Mouse (Mus musculus) midbrain, embryonic 11.5 days (tissue): ENCODE results near the gene Tmem53. TPM values are rescaled to one million over a fixed set of nuclear protein-coding genes. Genes with fewer than 3 reads are reported as not detected.
A peak's percentile ranks its signal among the peaks of the same experiment; 100 is the strongest.
"Not testable (repeated sequence)": the region's sequence is repeated elsewhere in the genome, so short reads cannot be mapped to it uniquely, and the experiment has no call there.

Source experiments
- ATAC-seq: fragments of 200-750 bp; cut with Nextera tagmentation; 2 replicates; pipeline ENCODE4 v1.8.0; 2017; ENCODE audit warnings: moderate TSS enrichment, moderate library complexity; ENCODE audit not compliant: low FRiP score
- DNase-seq: peaks from one replicate; pipeline ENCODE4 v3.0.0; 2015; ENCODE audit warnings: low spot score; ENCODE audit errors: missing footprints
- H3K27ac ChIP-seq: fragments of 300-500 bp; sonication (generic); 2 replicates; pipeline ENCODE4 v1.5.1; 2014; ENCODE audit warnings: low read depth, low read length
- H3K27me3 ChIP-seq: fragments of 300-500 bp; sonication (generic); 2 replicates; pipeline ENCODE4 v1.6.1; 2014; ENCODE audit warnings: mild to moderate bottlenecking, low read length, moderate library complexity, mixed read lengths; ENCODE audit not compliant: control insufficient read depth, insufficient read depth
- H3K36me3 ChIP-seq: fragments of 300-500 bp; sonication (generic); 2 replicates; pipeline ENCODE4 v1.6.1; 2014; ENCODE audit warnings: mild to moderate bottlenecking, low read length, moderate library complexity, mixed read lengths; ENCODE audit not compliant: control insufficient read depth, insufficient read depth
- H3K4me1 ChIP-seq: fragments of 300-500 bp; sonication (generic); 2 replicates; pipeline ENCODE4 v1.6.1; 2014; ENCODE audit warnings: low read length; ENCODE audit not compliant: control insufficient read depth, insufficient read depth
- H3K4me2 ChIP-seq: fragments of 300-500 bp; sonication (generic); 2 replicates; pipeline ENCODE4 v1.6.1; 2014; ENCODE audit warnings: mild to moderate bottlenecking, moderate library complexity
- H3K4me3 ChIP-seq: fragments of 300-500 bp; sonication (generic); 2 replicates; pipeline ENCODE4 v1.5.1; 2014; ENCODE audit warnings: low read depth, low read length
- H3K9ac ChIP-seq: fragments of 300-500 bp; sonication (generic); 2 replicates; pipeline ENCODE4 v1.6.1; 2014; ENCODE audit warnings: low read length
- H3K9me3 ChIP-seq: fragments of 300-500 bp; sonication (generic); 2 replicates; pipeline ENCODE4 v1.6.1; 2016; ENCODE audit warnings: low read length; ENCODE audit not compliant: control insufficient read depth
- WGBS: fragments of 180-500 bp; shearing (Covaris S2); extraction: QIAGEN DNeasy Blood & Tissue Kit; methylation state at CpG from one replicate; pipeline ENCODE4 v1.1.7; 2014; 5-methylcytosine and 5-hydroxymethylcytosine counted together
- polyA plus RNA-seq: library from polyadenylated mRNA; unstranded; fragments of >200 nt; fragmentation: Nextera tagmentation; extraction: Ambion mirVana; gene quantifications from 2 replicates; pipeline ENCODE4 v1.2.1, GENCODE M21; 2014

The Tmem53 gene
- polyA plus RNA-seq, 1 experiment from 2014 or later = 7.5 TPM

DNA sequence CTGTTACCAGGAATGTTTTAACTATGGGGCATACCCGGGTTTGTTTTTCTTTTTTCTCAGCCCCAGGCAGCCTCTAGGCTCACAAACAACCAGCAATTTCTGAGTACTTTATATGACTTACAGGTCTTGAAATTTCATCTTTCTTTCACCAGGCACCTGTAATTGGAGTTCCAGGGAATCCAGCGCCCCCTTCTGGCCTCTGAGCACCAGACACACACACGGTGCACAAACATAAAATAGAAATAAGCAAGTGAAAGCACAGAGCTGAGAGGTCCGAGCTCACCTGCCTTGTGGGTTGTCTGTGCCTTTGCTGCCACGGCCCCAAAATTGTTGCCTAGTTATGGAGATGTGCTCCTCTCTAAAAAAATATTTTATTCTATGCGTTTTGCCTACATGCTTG is 8.2 kb downstream of the Tmem53 start:
- H3K4me2 ChIP-seq, H3K9me3 ChIP-seq, H3K4me3 ChIP-seq, DNase-seq, H3K27me3 ChIP-seq, H3K27ac ChIP-seq, ATAC-seq, H3K4me1 ChIP-seq, H3K9ac ChIP-seq, H3K36me3 ChIP-seq: not testable (repeated sequence)
- 75% methylated on average over 6 of the region's 6 CpGs for WGBS

DNA sequence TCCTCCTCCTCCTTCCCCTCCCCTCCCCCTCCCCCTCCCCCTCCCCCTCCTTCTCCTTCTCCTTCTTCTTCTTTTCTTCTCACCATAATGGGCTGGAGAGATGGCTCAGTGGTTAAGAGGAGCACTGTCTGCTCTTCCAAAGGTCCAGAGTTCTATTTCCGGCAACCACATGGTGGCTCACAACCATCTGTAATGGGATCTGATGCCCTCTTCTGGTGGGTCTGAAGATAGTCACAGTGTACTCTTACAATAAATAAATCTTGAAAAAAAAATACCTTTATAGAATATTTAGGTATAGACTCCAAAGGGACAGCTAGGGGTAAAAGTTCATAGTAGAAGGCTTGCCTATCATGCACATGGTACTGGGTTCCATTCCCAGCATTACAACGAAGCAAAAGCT is 9.5 kb downstream of the Tmem53 start:
- Histone ChIP-seq H3K4me2 (no peak overlapping the region), H3K27ac (no peak overlapping the region), H3K4me3 (no peak overlapping the region), H3K9me3 (no peaks in the 10 kb centered on the region), H3K9ac (no peak overlapping the region), H3K4me1 (0 out of 2 replicates have a peak, but pooled peaks cover 2% of the 10 kb centered on the region), H3K27me3 (no peaks in the 10 kb centered on the region), H3K36me3 (no peaks in the 10 kb centered on the region)
- 77% methylated on average over 2 of the region's 2 CpGs for WGBS
- DNase-seq (no peak), ATAC-seq (no peak)

DNA sequence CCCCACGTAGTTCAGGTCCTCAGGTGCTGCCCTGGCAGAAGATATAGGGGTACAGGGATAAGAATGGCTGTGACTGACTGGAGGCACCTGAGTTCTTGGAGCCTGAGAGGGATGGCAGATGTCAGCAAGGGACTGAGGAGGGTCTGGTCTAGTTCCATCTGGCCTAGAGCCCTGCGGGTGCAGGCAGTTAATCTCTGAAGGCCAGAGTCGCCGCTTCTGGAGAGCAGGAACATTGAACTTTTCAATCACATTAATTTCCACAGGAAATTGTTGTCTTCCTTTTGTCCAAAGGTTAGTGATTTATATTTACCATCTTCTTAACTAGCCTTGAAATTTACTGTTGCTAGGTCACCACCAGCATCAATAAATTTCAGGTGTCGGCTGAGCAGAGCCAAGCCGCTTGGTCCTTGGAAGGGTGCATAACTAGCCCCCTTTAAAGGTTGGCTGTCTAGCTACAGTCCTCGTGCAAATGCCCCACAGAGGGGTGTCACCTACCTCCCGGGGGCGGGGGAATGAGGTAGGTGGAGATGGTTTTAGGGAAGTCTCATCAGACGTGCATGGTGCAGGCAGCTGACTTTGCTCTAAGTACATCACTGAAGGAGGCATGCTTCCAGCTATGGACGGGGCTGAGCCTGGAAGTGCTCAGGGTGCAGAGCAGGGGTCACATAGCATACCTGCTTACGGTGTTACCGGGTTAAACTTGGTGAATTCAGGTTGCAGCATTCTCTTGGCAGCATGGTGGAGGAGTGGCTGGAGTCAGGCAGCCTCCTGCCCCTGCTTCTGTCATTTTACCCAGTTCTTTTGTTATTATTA is 10.6 kb downstream of the Tmem53 start:
- 0 out of 2 replicates have a peak, but pooled peaks cover 2% of the 10 kb centered on the region for H3K4me1 ChIP-seq

DNA sequence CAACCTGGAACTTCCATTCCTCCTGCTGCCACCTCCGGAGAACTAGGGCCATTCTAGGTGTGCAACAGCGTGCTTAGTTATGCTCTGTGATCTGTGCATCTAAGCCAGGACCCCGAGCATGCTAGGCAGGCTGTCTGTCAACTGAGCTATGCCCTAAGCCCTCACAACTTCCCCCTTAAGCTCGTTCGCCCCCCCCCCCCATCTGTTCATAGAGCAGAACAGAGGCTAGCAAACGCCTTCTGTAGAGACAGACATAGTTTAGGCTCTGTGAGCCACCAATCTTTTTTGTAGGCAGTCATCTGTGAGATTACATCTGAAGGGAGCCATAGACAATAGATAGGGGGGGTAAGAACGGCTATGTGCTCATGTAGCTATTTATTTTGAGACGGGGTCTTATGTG is 11.2 kb downstream of the Tmem53 start:
- no peak overlapping the region for H3K4me2 ChIP-seq
- ATAC-seq = no peak
- no peak for DNase-seq
- peaks cover 4% of the 10 kb centered on the region for H3K27me3 ChIP-seq
- H3K9me3 ChIP-seq = no peaks in the 10 kb centered on the region
- H3K4me1 ChIP-seq = 0 out of 2 replicates have a peak, but pooled peaks cover 2% of the 10 kb centered on the region
- H3K9ac ChIP-seq = no peak overlapping the region
- H3K36me3 ChIP-seq = no peaks in the 10 kb centered on the region
- no peak overlapping the region for H3K27ac ChIP-seq
- H3K4me3 ChIP-seq = no peak overlapping the region
- 58% methylated on average over 8 of the region's 8 CpGs for WGBS

More for the DNA sequence above, 10.6 kb downstream of the Tmem53 start:
- no peaks in the 10 kb centered on the region for H3K9me3 ChIP-seq
- 80% methylated on average over 13 of the region's 13 CpGs for WGBS
- no peak overlapping the region for H3K27ac ChIP-seq
- no peak overlapping the region for H3K4me3 ChIP-seq
- no peaks in the 10 kb centered on the region for H3K27me3 ChIP-seq
- DNase-seq (no peak), ATAC-seq (no peak)
- H3K4me2 ChIP-seq = no peak overlapping the region
- H3K36me3 ChIP-seq = no peaks in the 10 kb centered on the region
- H3K9ac ChIP-seq = no peak overlapping the region

DNA sequence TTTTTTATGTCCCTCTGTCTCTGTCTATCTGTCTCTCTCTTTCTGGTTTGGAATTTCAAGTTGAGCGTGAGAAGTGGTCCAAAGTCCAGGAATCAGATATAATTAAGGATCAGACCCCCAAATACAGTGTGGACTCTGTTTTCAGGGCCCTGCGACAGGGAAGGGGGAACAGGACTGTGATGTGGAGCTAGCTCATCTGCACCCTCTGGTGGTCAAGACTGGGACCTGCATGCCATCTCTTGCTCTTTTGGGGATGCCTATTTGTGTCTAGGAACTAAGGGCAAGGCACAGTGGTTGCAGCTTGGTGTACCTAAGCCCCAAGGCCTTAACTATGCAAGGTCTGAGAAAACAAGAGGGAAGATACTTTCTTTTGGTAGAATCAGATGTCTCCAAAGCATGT is 15.5 kb downstream of the Tmem53 start:
- Histone ChIP-seq H3K4me3 (no peak overlapping the region), H3K9me3 (no peaks in the 10 kb centered on the region), H3K27ac (no peak overlapping the region), H3K9ac (no peak overlapping the region), H3K4me1 (peaks cover 7% of the 10 kb centered on the region; the same call in 1 of the 2 replicates), H3K27me3 (peaks cover 36% of the 10 kb centered on the region), H3K36me3 (no peaks in the 10 kb centered on the region), H3K4me2 (no peak overlapping the region)
- ATAC-seq (peak; percentile 33; the same call in 1 of the 2 replicates), DNase-seq (peak; percentile 98)
- 4% methylated on average over 2 of the region's 2 CpGs for WGBS

DNA sequence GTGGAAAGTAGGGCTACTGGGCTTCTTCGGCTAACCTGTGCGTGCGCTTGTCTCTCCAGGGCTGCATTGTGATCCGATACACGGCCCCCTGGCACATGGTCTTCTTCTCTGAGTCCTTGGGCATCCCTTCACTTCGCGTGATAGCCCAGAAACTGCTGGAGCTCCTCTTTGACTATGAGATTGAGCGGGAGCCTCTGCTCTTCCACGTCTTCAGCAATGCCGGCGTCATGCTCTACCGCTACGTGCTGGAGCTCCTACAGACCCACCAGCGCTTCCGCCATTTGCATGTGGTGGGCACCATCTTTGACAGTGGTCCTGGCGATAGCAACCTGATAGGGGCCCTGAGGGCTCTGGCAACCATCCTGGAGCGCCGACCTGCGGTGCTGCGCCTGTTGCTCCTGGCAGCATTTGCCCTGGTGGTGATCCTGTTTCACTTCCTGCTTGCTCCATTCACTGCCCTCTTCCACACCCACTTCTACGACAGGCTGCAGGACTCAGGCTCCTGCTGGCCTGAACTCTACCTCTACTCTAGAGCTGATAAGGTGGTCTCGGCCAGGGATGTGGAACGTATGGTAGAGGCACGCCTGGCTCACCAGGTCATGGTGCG is 16.2 kb downstream of the Tmem53 start:
- H3K27me3 ChIP-seq = peaks cover 36% of the 10 kb centered on the region
- H3K27ac ChIP-seq = no peak overlapping the region
- 0 out of 2 replicates have a peak, but pooled peaks cover under 1% of the 10 kb centered on the region for H3K36me3 ChIP-seq
- H3K4me2 ChIP-seq = no peak overlapping the region
- 89% methylated on average over 25 of the region's 25 CpGs for WGBS
- ATAC-seq (no peak), DNase-seq (no peak)
- H3K9me3 ChIP-seq = no peaks in the 10 kb centered on the region
- H3K4me3 ChIP-seq = no peak overlapping the region
- peaks cover 12% of the 10 kb centered on the region for H3K4me1 ChIP-seq
- no peak overlapping the region for H3K9ac ChIP-seq

DNA sequence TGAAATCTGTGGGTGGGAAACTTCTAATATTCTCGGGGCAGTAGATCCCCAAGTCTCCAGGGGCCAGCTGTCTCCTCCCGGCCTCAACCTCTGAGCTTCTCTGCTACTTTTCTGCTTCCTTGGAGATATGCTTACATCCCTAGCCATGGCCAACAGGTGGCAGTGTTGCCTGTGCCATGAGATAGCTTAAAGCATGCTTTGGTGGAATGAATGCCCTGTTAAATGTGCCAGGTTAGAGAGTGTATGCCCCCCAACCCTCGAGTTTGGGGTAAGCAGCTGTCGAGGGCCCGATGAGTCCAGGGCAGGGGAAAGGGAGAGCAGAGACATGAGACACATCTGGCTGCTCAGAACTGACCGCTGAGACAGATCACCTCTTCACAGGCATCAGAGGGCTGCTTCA is 18.5 kb downstream of the Tmem53 start:
- no peak overlapping the region for H3K9ac ChIP-seq
- H3K36me3 ChIP-seq = peaks cover 14% of the 10 kb centered on the region
- H3K4me3 ChIP-seq = no peak overlapping the region
- DNase-seq = peak; percentile 97
- H3K4me2 ChIP-seq = no peak overlapping the region
- H3K27me3 ChIP-seq = peaks cover 44% of the 10 kb centered on the region
- peaks cover 16% of the 10 kb centered on the region for H3K4me1 ChIP-seq
- 11% methylated on average over 6 of the region's 6 CpGs for WGBS
- ATAC-seq = no peak
- no peak overlapping the region for H3K27ac ChIP-seq
- H3K9me3 ChIP-seq = peaks cover 8% of the 10 kb centered on the region; the same call in 1 of the 2 replicates

DNA sequence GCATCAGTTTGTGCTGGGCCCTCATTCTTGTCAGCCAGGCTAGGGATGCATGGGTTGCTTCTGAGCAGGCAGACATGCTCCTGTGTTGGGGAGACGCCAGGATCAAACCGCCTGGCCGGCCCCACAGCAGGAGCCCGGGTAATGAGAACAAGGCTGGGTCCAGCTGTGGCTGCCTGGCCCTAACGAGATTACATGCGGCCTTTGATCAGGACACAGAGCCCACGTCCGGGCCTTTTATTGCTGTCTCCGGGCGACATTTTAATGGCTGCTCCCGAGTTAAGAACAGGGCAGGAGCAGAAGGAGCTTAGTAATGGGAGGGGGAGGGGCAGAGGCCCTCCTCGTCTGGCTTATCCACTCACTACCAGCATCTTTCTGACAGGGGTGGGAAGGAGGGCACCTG is 20.7 kb downstream of the Tmem53 start:
- ATAC-seq = peak; percentile 74
- Histone ChIP-seq H3K4me2 (no peak overlapping the region), H3K4me1 (peaks cover 16% of the 10 kb centered on the region), H3K9me3 (peaks cover 8% of the 10 kb centered on the region; the same call in 1 of the 2 replicates), H3K36me3 (peaks cover 33% of the 10 kb centered on the region), H3K27me3 (peaks cover 63% of the 10 kb centered on the region), H3K4me3 (no peak overlapping the region), H3K9ac (no peak overlapping the region), H3K27ac (peak overlapping the region; percentile 37; the same call in 1 of the 2 replicates)
- 3% methylated on average over 12 of the region's 12 CpGs for WGBS
- DNase-seq = no peak

DNA sequence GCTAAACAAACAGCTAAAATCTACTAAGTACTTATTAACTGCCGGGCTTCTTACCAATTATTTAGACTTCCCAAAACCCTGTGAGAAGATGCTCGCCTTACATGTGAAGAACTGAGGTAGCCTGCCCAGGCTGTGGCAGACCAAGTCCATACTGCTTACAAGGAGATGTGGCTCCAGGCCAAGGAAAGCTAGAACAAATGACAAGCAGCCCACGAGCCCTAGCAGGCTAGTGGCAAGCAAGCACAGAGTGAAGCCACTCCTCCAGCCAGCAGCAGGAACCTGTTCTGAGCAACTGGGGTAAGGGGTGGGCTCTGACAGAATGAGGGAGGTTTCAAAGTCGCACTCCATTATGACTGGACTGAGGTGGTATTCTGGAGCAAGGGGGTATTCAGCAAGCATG is 23.0 kb downstream of the Tmem53 start:
- no peak overlapping the region for H3K27ac ChIP-seq
- no peak overlapping the region for H3K4me2 ChIP-seq
- WGBS = 95% methylated on average over 4 of the region's 4 CpGs
- H3K27me3 ChIP-seq = peaks cover 58% of the 10 kb centered on the region
- H3K4me3 ChIP-seq = no peak overlapping the region
- peaks cover 8% of the 10 kb centered on the region; the same call in 1 of the 2 replicates for H3K9me3 ChIP-seq
- ATAC-seq = no peak
- H3K4me1 ChIP-seq = peaks cover 22% of the 10 kb centered on the region
- no peak overlapping the region for H3K9ac ChIP-seq
- H3K36me3 ChIP-seq = peaks cover 41% of the 10 kb centered on the region
- DNase-seq = no peak
